Mouse (Mus musculus) heart, embryonic 14.5 days (tissue): ENCODE results near the gene Rbm7. TPM values are rescaled to one million over a fixed set of nuclear protein-coding genes. Genes with fewer than 3 reads are reported as not detected.
"Not testable (repeated sequence)": the region's sequence is repeated elsewhere in the genome, so short reads cannot be mapped to it uniquely, and the experiment has no call there.

Experiments used
- ATAC-seq: fragments of 200-750 bp; cut with Nextera tagmentation; 2 replicates; pipeline ENCODE4 v1.8.0; 2017; ENCODE audit warnings: low read depth, moderate TSS enrichment; ENCODE audit not compliant: insufficient number of reproducible peaks, insufficient read depth, low FRiP score
- H3K27ac ChIP-seq, 2 experiments: fragments of 200-500 bp in 1 of 2; fragments of 300-500 bp in 1 of 2; sonication (generic) in 1 of 2; replicated peaks in 1 of 2; 2 replicates each; pipeline ENCODE4 v1.5.1; 2012 to 2014; ENCODE audit warnings: low read depth in 2 of 2, low read length in 2 of 2, control low read depth in 1 of 2, mild to moderate bottlenecking in 1 of 2, mixed read lengths in 1 of 2; ENCODE audit not compliant: control insufficient read depth in 1 of 2, insufficient read depth in 1 of 2
- H3K27me3 ChIP-seq: fragments of 300-500 bp; sonication (generic); 2 replicates; pipeline ENCODE4 v1.6.1; 2014; ENCODE audit warnings: mild to moderate bottlenecking, low read length, control low read depth; ENCODE audit not compliant: control insufficient read depth, insufficient read depth
- H3K36me3 ChIP-seq: fragments of 300-500 bp; sonication (generic); 2 replicates; pipeline ENCODE4 v1.6.1; 2014; ENCODE audit warnings: mild to moderate bottlenecking, control low read depth, low read length, mixed read lengths; ENCODE audit not compliant: control insufficient read depth, insufficient read depth
- H3K4me1 ChIP-seq, 2 experiments: fragments of 200-500 bp in 1 of 2; fragments of 300-500 bp in 1 of 2; sonication (generic) in 1 of 2; 2 replicates each; pipeline ENCODE4 v1.6.1; 2012 to 2014; ENCODE audit warnings: low read length in 2 of 2, control low read depth in 1 of 2, mixed read lengths in 1 of 2; ENCODE audit not compliant: control insufficient read depth in 2 of 2, insufficient read depth in 2 of 2
- H3K4me2 ChIP-seq: fragments of 300-500 bp; sonication (generic); 2 replicates; pipeline ENCODE4 v1.6.1; 2014; ENCODE audit warnings: mild to moderate bottlenecking, low read length
- H3K4me3 ChIP-seq, 2 experiments: fragments of 200-500 bp in 1 of 2; fragments of 300-500 bp in 1 of 2; sonication (generic) in 1 of 2; 2 replicates each; pipeline ENCODE4 v1.5.1; 2012 to 2014; ENCODE audit warnings: low read length in 2 of 2, mild to moderate bottlenecking in 2 of 2, control low read depth in 1 of 2, low read depth in 1 of 2, moderate library complexity in 1 of 2; ENCODE audit not compliant: control insufficient read depth in 1 of 2, insufficient read depth in 1 of 2
- H3K9ac ChIP-seq: fragments of 300-500 bp; sonication (generic); 2 replicates; pipeline ENCODE4 v1.6.1; 2014; ENCODE audit warnings: mild to moderate bottlenecking, low read length
- H3K9me3 ChIP-seq: fragments of 300-500 bp; sonication (generic); 2 replicates; pipeline ENCODE4 v1.6.1; 2016; ENCODE audit warnings: low read length, control low read depth; ENCODE audit not compliant: control insufficient read depth
- WGBS: fragments of 180-500 bp; shearing (Covaris S2); extraction: QIAGEN DNeasy Blood & Tissue Kit; methylation state at CpG from one replicate; pipeline ENCODE4 v1.1.7; 2014; 5-methylcytosine and 5-hydroxymethylcytosine counted together
- polyA plus RNA-seq: library from polyadenylated mRNA; unstranded; fragments of >200 nt; fragmentation: Nextera tagmentation; extraction: Ambion mirVana; gene quantifications from 2 replicates; pipeline ENCODE4 v1.2.1, GENCODE M21; 2014

Rbm7 gene
- polyA plus RNA-seq, result 84.5 and 85.7 TPM in 2 replicates

DNA sequence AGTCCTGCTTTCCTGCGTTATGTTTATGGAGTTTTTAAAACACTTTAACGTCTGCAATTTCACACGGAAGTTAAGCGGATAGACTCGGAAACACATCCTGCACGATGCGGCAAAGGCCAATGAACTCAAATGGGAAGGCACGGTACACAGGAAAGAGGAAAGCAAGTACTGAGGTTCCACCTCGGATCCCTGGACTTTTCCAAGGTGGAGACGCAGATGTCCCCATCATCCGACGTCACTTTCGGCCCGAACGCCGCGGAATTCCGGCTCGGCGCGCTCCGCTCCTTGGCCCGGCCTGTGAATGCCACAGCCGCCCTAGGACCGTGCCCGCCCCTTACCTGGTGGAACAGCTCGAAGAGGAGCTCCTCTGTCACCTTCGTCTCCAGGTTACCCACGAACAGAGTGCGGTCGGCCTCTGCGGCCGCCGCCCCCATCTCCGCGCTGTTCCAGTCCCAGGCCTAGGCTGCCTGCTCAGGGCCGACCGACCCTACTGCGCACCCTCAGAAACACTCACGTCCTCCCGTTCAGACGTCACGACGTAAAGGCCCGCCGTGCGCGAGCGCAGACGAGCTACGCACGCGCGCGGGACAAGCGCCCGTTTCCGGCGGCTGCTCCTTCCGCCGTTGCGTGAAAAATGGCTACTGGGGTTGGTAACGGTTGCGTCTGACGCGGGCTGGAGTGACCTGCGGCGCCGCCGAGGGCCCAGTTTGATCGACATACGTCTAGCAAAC is at the start of gene Rbm7, which contains the start of gene Gm5617:
Gene Rbm7 (minus strand): TSS at position 483 of the 731 bp plus-strand sequence.
Gene Gm5617 (plus strand): TSS at position 626 of the 731 bp plus-strand sequence.
- WGBS, result under 1% methylated on average over 72 of the region's 72 CpGs
- Histone ChIP-seq H3K9ac (peak within 1 kb of the TSS; percentile 97), H3K27me3 (peaks cover 4% of the 10 kb centered on the region; the same call in 1 of the 2 replicates), H3K4me3 (peak within 1 kb of the TSS; percentile 61 to 93), H3K9me3 (no peaks in the 10 kb centered on the region), H3K4me2 (peak within 1 kb of the TSS; percentile 89), H3K27ac (peak within 1 kb of the TSS; percentile 76 to 91), H3K4me1 (peaks cover 7 to 20% of the 10 kb centered on the region in 2 experiments; a peak in 3 of 4 replicates), H3K36me3 (peaks cover 37% of the 10 kb centered on the region)
- ATAC-seq, result peak; percentile 99

DNA sequence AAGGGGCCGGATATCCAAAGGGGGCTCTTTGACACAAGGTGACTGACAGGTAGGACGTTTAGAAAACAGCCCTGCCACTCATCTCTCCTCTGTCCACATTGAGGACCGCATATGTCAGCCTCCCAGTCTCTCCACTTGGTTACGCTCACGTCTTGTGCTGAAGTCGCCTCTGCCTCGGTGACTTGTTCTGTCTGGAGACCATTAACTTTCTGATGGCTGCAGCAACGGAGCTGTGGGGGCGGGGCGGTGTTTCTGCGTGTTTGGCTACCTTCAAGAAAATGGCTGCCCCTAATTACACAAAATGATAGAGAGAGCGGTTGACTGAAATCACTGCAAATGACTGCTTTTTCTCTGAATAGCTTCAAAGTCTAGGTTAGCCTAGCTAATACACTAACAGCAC is 43.6 kb upstream of the Rbm7 start:
- peak overlapping the region; percentile 27; a peak in 3 of 4 replicates for H3K4me3 ChIP-seq
- peaks cover 7% of the 10 kb centered on the region for H3K27me3 ChIP-seq
- H3K9ac ChIP-seq, result no peak overlapping the region; the same call in 1 of the 2 replicates
- peak overlapping the region; percentile 63 for H3K4me2 ChIP-seq
- peaks cover 5% of the 10 kb centered on the region; the same call in 1 of the 2 replicates for H3K9me3 ChIP-seq
- no peaks in the 10 kb centered on the region for H3K36me3 ChIP-seq
- 18% methylated on average over 12 of the region's 12 CpGs for WGBS
- H3K4me1 ChIP-seq, result peaks cover 3 to 5% of the 10 kb centered on the region in 2 experiments; a peak in 1 of 4 replicates
- H3K27ac ChIP-seq, result no peak overlapping the region
- no peak for ATAC-seq

DNA sequence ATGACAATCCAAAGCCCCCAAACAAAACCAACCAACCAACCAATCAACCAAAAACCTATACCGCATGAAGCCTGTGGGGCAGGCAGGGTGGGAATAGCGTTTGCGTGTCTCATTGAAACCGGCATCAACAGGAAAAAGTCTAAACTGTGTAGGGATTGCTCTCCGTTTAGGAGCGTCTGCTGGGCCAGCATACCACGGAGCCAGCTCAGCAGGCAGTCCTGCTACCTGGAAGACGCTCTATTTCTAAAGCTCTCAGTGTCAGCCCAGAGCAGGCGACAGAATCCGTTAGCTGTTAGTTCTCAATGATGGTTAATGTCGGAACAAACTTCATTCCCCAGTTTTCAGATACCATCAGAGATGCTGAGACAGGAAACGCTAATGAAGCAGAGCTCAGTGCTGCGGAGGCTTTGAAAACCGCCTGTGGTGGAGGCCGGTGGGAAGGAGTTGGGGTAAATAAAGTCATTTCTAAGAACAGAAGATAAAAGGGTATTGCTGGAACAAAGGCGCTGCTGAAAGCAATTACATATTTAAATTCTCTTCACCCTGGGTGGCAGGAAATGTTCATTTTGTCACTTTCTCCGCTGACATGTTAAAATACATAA is 43.0 kb upstream of the Rbm7 start:
- no peaks in the 10 kb centered on the region for H3K36me3 ChIP-seq
- peak overlapping the region; percentile 19 to 27 for H3K4me3 ChIP-seq
- no peak for ATAC-seq
- 5% methylated on average over 17 of the region's 17 CpGs for WGBS
- H3K4me1 ChIP-seq, result peaks cover 3 to 5% of the 10 kb centered on the region in 2 experiments; a peak in 1 of 4 replicates
- peaks cover 7% of the 10 kb centered on the region for H3K27me3 ChIP-seq
- H3K4me2 ChIP-seq, result peak overlapping the region; percentile 63
- H3K9ac ChIP-seq, result peak overlapping the region; percentile 46; the same call in 1 of the 2 replicates
- H3K9me3 ChIP-seq, result peaks cover 5% of the 10 kb centered on the region; the same call in 1 of the 2 replicates
- no peak overlapping the region for H3K27ac ChIP-seq

DNA sequence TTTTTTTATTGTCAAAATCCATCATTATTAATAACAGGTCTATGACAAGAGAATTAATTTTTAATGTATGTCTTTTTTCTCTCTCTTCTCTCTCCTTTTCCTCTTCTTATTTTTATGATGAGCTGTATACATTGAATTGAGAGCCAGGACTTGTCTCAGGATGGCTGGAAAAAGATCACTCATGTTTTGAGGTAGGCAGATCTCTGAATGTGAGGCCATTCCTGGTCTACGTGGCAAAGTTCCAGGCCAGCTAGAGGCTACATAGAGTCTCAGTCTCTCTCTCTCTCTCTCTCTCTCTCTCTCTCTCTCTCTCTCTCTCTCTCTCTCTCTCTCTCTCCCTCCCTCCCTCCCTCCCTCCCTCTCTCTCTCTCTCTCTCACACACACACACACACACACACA is 42.5 kb upstream of the Rbm7 start:
- H3K4me2 ChIP-seq, result peak overlapping the region; percentile 63; the same call in 1 of the 2 replicates
- not testable (repeated sequence) for H3K4me3 ChIP-seq, H3K27me3 ChIP-seq

DNA sequence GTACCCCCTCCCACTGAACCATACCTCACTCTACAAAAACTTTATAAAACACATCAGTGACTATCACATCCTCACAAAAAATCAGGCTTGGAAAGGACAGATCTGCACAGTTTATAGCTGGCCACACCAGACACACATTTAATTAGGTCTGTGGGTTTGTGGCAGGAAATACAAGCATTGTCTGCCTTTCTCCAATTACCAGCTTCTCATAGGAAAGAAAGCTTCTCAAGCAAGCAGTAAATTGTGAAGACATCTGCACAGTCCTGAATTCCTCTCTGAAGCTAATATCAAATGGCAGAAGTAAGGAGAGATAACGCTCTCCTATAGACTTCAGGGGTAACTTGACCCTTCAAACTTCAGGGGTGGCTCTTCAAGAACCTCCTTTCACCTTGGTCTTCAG is 41.3 kb upstream of the Rbm7 start:
- H3K4me1 ChIP-seq, result peaks cover 3 to 5% of the 10 kb centered on the region in 2 experiments; a peak in 1 of 4 replicates
- no peak overlapping the region for H3K4me3 ChIP-seq
- H3K27me3 ChIP-seq, result peaks cover 7% of the 10 kb centered on the region
- H3K4me2 ChIP-seq, result no peak overlapping the region
- 52% methylated on average over 1 of the region's 1 CpGs for WGBS
- H3K9me3 ChIP-seq, result peaks cover 5% of the 10 kb centered on the region; the same call in 1 of the 2 replicates
- no peaks in the 10 kb centered on the region for H3K36me3 ChIP-seq
- no peak overlapping the region for H3K27ac ChIP-seq
- ATAC-seq, result no peak
- no peak overlapping the region for H3K9ac ChIP-seq

More for the DNA sequence above, 42.5 kb upstream of the Rbm7 start:
- H3K36me3 ChIP-seq, H3K9me3 ChIP-seq, H3K9ac ChIP-seq, H3K27ac ChIP-seq, H3K4me1 ChIP-seq, ATAC-seq: not testable (repeated sequence)
- 43% methylated on average over 1 of the region's 1 CpGs for WGBS

DNA sequence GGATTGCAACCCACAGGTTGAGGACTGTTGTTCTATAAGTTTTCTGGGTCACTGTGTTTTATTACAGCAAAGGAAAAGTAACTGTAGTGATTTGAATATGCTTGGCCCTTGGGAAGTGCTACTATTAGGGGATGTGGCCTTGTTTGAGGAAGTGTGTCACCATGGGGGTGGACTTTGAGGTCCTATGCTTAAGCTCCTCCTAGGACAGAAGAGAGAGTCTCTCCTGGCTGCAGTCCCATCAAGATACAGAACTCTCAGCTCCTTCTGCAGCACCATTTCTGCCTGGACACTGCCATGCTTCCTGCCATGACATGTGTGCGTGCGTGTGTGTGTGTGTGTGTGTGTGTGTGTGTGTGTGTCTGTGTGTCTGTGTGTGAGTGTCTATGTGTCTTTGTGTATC is 37.6 kb upstream of the Rbm7 start:
- H3K4me1 ChIP-seq, result no peaks in the 10 kb centered on the region
- H3K9me3 ChIP-seq, result no peaks in the 10 kb centered on the region
- H3K27ac ChIP-seq, result no peak overlapping the region
- no peaks in the 10 kb centered on the region for H3K36me3 ChIP-seq
- WGBS, result 93% methylated on average over 2 of the region's 2 CpGs
- no peak overlapping the region for H3K4me2 ChIP-seq
- no peak for ATAC-seq
- H3K27me3 ChIP-seq, result no peaks in the 10 kb centered on the region
- H3K9ac ChIP-seq, result no peak overlapping the region
- no peak overlapping the region for H3K4me3 ChIP-seq

DNA sequence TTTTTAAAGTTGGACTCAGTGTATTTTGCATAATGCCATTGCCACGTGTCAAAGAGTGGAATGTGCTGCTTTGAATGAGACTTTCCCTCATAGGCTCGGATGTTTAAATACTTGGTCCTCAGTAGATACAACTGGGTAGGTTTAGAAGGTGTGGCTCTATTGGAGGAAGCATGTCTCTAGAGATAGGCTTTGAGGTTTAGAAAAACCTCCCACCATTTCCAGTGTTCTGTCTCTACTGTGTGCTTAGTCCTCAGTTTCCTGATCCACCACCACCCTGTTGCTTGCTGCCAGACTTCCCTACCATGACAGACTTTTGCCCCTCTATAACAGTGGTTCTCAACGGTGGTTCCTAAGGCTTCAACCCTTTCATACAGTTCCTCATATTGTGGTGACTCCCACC is 37.1 kb upstream of the Rbm7 start:
- 64% methylated on average over 3 of the region's 3 CpGs for WGBS
- no peaks in the 10 kb centered on the region for H3K9me3 ChIP-seq
- H3K4me1 ChIP-seq, result no peaks in the 10 kb centered on the region
- H3K36me3 ChIP-seq, result no peaks in the 10 kb centered on the region
- H3K4me3 ChIP-seq, result no peak overlapping the region
- H3K27ac ChIP-seq, result no peak overlapping the region
- no peak overlapping the region for H3K9ac ChIP-seq
- no peak overlapping the region for H3K4me2 ChIP-seq
- no peaks in the 10 kb centered on the region for H3K27me3 ChIP-seq
- ATAC-seq, result no peak
